Mouse (Mus musculus) cerebellum, postnatal 4 days (tissue): Measurements from ENCODE around the gene Rab11fip5.

Source experiments
- DNase-seq, 2 experiments: peaks; one replicate each; pipeline ENCODE4 v3.0.0; 2022; ENCODE audit warnings: low spot score in 2 of 2, mixed read lengths in 1 of 2

Gene Rab11fip5

GRCm38 (mm10) chr6:85373951-85374733, at the start of gene Rab11fip5:
Rab11fip5 (minus strand) TSS chr6:85374634.
- peak in 1 of 2 experiments; percentile 33 for DNase-seq

- no peak for DNase-seq
These were observed 49.5 kb upstream of the Rab11fip5 start, which contains the start of gene Noto for GRCm38 (mm10) chr6:85423836-85424379. Noto (plus strand) TSS chr6:85423886.

GRCm38 (mm10) chr6:85419150-85419549, 44.7 kb upstream of the Rab11fip5 start:
- no peak for DNase-seq

GRCm38 (mm10) chr6:85415829-85416228, 41.4 kb upstream of the Rab11fip5 start:
- no peak for DNase-seq

- peak in 1 of 2 experiments; percentile 69 for DNase-seq
These were observed 36.4 kb upstream of the Rab11fip5 start for GRCm38 (mm10) chr6:85410771-85411273.

- DNase-seq = no peak
These were observed 34.6 kb upstream of the Rab11fip5 start for GRCm38 (mm10) chr6:85409003-85409402.

GRCm38 (mm10) chr6:85403039-85403438, 28.6 kb upstream of the Rab11fip5 start:
- no peak for DNase-seq

- DNase-seq = no peak
These were observed 28.2 kb upstream of the Rab11fip5 start for GRCm38 (mm10) chr6:85402613-85403012.

- no peak for DNase-seq
These were observed 25.3 kb upstream of the Rab11fip5 start for GRCm38 (mm10) chr6:85399715-85400114.

- DNase-seq = peak in 1 of 2 experiments; percentile 30
These were observed 22.7 kb upstream of the Rab11fip5 start for GRCm38 (mm10) chr6:85397165-85397564.

GRCm38 (mm10) chr6:85395360-85395759, 20.9 kb upstream of the Rab11fip5 start:
- DNase-seq = no peak

GRCm38 (mm10) chr6:85391803-85392202, 17.4 kb upstream of the Rab11fip5 start:
- DNase-seq = peak; percentile 64 to 72

GRCm38 (mm10) chr6:85388608-85389007, 14.2 kb upstream of the Rab11fip5 start:
- no peak for DNase-seq

GRCm38 (mm10) chr6:85382791-85383190, 8.4 kb upstream of the Rab11fip5 start:
- no peak for DNase-seq

GRCm38 (mm10) chr6:85381648-85382020, 7.2 kb upstream of the Rab11fip5 start:
- no peak for DNase-seq

GRCm38 (mm10) chr6:85380901-85381647, 6.6 kb upstream of the Rab11fip5 start:
- DNase-seq = no peak

- peak; percentile 54 to 75 for DNase-seq
These were observed 5.9 kb upstream of the Rab11fip5 start for GRCm38 (mm10) chr6:85380201-85380900.

- no peak for DNase-seq
These were observed 4.2 kb upstream of the Rab11fip5 start for GRCm38 (mm10) chr6:85378629-85379028.

- no peak for DNase-seq
These were observed 3.4 kb upstream of the Rab11fip5 start for GRCm38 (mm10) chr6:85377876-85378275.

GRCm38 (mm10) chr6:85377066-85377734, 2.8 kb upstream of the Rab11fip5 start:
- no peak for DNase-seq

- peak; percentile 88 to 94 for DNase-seq
These were observed 290 bp upstream of the Rab11fip5 start for GRCm38 (mm10) chr6:85374734-85375114.
